Mouse (Mus musculus) MEL (cell line): ENCODE data around the gene Tspyl2. TPM values are rescaled to one million over a fixed set of nuclear protein-coding genes. Genes with fewer than 3 reads are reported as not detected.
A peak's percentile ranks its signal among the peaks of the same experiment; 100 is the strongest.

ENCODE experiments used
- DNase-seq: peaks from one replicate; pipeline ENCODE4 v3.0.0; 2011; ENCODE audit warnings: low read depth, low spot score
- H3K27ac ChIP-seq: 2 replicates; pipeline ENCODE4 v1.5.1; 2012; ENCODE audit warnings: low read depth, mild to moderate bottlenecking, control low read depth, low read length, moderate library complexity; ENCODE audit not compliant: control insufficient read depth
- H3K27me3 ChIP-seq, 2 experiments: fragments of 150-350 bp in 1 of 2; sonication (generic) in 1 of 2; 2 replicates each; pipeline ENCODE4 v1.6.1; 2012; ENCODE audit warnings: low read length in 2 of 2, mild to moderate bottlenecking in 2 of 2, improper control_type of control experiment in 1 of 2, moderate library complexity in 1 of 2; ENCODE audit not compliant: insufficient read depth in 2 of 2, control insufficient read depth in 1 of 2
- H3K36me3 ChIP-seq, 2 experiments: 2 replicates each; pipeline ENCODE4 v1.6.1; 2012 to 2014; ENCODE audit warnings: low read length in 2 of 2, improper control_type of control experiment in 1 of 2, inconsistent platforms in 1 of 2, mild to moderate bottlenecking in 1 of 2; ENCODE audit not compliant: insufficient read depth in 2 of 2, control insufficient read depth in 1 of 2
- H3K4me1 ChIP-seq, 2 experiments: fragments of 150-350 bp in 1 of 2; sonication (generic) in 1 of 2; 2 replicates each; pipeline ENCODE4 v1.6.1; 2012; ENCODE audit warnings: low read length in 2 of 2, improper control_type of control experiment in 1 of 2, mild to moderate bottlenecking in 1 of 2; ENCODE audit not compliant: insufficient read depth in 2 of 2, control insufficient read depth in 1 of 2
- H3K4me3 ChIP-seq, 2 experiments: fragments of 150-350 bp in 1 of 2; sonication (generic) in 1 of 2; 2 replicates each; pipeline ENCODE4 v1.5.1; 2012; ENCODE audit warnings: low read depth in 2 of 2, low read length in 2 of 2, mild to moderate bottlenecking in 2 of 2, moderate library complexity in 2 of 2, control low read depth in 1 of 2, improper control_type of control experiment in 1 of 2; ENCODE audit not compliant: control insufficient read depth in 1 of 2, insufficient read depth in 1 of 2
- H3K79me2 ChIP-seq: 2 replicates; pipeline ENCODE4 v1.6.1; 2012; ENCODE audit warnings: mild to moderate bottlenecking, low read length, moderate library complexity; ENCODE audit not compliant: control insufficient read depth, poor library complexity, insufficient read depth
- H3K9ac ChIP-seq: 2 replicates; pipeline ENCODE4 v1.6.1; 2012; ENCODE audit warnings: low read depth, mild to moderate bottlenecking, control low read depth, low read length, moderate library complexity; ENCODE audit not compliant: control insufficient read depth, poor library complexity, severe bottlenecking
- H3K9me3 ChIP-seq: fragments of 150-350 bp; sonication (generic); replicated peaks from 2 replicates; pipeline ENCODE4 v1.6.1; 2012; ENCODE audit warnings: mild to moderate bottlenecking, low read length, improper control_type of control experiment, moderate library complexity; ENCODE audit not compliant: insufficient read depth
- BHLHE40 ChIP-seq: IDR thresholded peaks from 2 replicates; pipeline ENCODE4 v1.6.1; 2012; ENCODE audit warnings: low read depth, mild to moderate bottlenecking, inconsistent platforms, low read length, improper control_type of control experiment, borderline replicate concordance
- CHD1 ChIP-seq: IDR thresholded peaks from 2 replicates; pipeline ENCODE4 v1.6.1; 2012; ENCODE audit warnings: low read depth, mild to moderate bottlenecking, inconsistent platforms, low read length, improper control_type of control experiment
- CHD2 ChIP-seq: IDR thresholded peaks from 2 replicates; pipeline ENCODE4 v1.6.1; 2011; ENCODE audit warnings: low read length, improper control_type of control experiment
- CTCF ChIP-seq, 3 experiments: IDR thresholded peaks in 2 of 3; conservative IDR thresholded peaks in 1 of 3; 2 replicates each; pipeline ENCODE4 v1.5.1; 2011 to 2012; ENCODE audit warnings: low read length in 3 of 3, low read depth in 2 of 3, mild to moderate bottlenecking in 2 of 3, improper control_type of control experiment in 1 of 3, inconsistent platforms in 1 of 3, mixed read lengths in 1 of 3, moderate library complexity in 1 of 3; ENCODE audit not compliant: control insufficient read depth in 1 of 3, insufficient read depth in 1 of 3, poor library complexity in 1 of 3, severe bottlenecking in 1 of 3
- ELF1 ChIP-seq: IDR thresholded peaks from 2 replicates; pipeline ENCODE4 v1.6.1; 2014; ENCODE audit warnings: low read depth, mild to moderate bottlenecking, inconsistent platforms, low read length, improper control_type of control experiment, moderate library complexity
- EP300 ChIP-seq, 2 experiments: IDR thresholded peaks; 2 replicates each; pipeline ENCODE4 v1.6.1; 2011; ENCODE audit warnings: improper control_type of control experiment in 2 of 2, low read length in 2 of 2, low read depth in 1 of 2, mild to moderate bottlenecking in 1 of 2
- ETS1 ChIP-seq: IDR thresholded peaks from 2 replicates; pipeline ENCODE4 v1.6.1; 2012; ENCODE audit warnings: low read depth, mild to moderate bottlenecking, inconsistent platforms, low read length, improper control_type of control experiment, moderate library complexity
- GATA1 ChIP-seq: IDR thresholded peaks from 2 replicates; pipeline ENCODE4 v1.6.1; 2011; ENCODE audit warnings: low read depth, low read length, improper control_type of control experiment
- HCFC1 ChIP-seq: IDR thresholded peaks from 2 replicates; pipeline ENCODE4 v1.6.1; 2012; ENCODE audit warnings: low read depth, mild to moderate bottlenecking, inconsistent platforms, low read length, improper control_type of control experiment, moderate library complexity
- JUND ChIP-seq: IDR thresholded peaks from 2 replicates; pipeline ENCODE4 v1.6.1; 2011; ENCODE audit warnings: low read depth, mild to moderate bottlenecking, improper control_type of control experiment, low read length
- KAT2A ChIP-seq: conservative IDR thresholded peaks from 2 replicates; pipeline ENCODE4 v1.6.1; 2012; ENCODE audit warnings: low read depth, low read length, improper control_type of control experiment, inconsistent platforms
- MAFK ChIP-seq: IDR thresholded peaks from 2 replicates; pipeline ENCODE4 v1.6.1; 2011; ENCODE audit warnings: low read depth, mild to moderate bottlenecking, low read length, improper control_type of control experiment, borderline replicate concordance
- MAX ChIP-seq: IDR thresholded peaks from 2 replicates; pipeline ENCODE4 v1.6.1; 2011; ENCODE audit warnings: low read length, improper control_type of control experiment
- MAZ ChIP-seq: IDR thresholded peaks from 2 replicates; pipeline ENCODE4 v1.6.1; 2012; ENCODE audit warnings: low read depth, mild to moderate bottlenecking, inconsistent platforms, low read length, improper control_type of control experiment
- MXI1 ChIP-seq: IDR thresholded peaks from 2 replicates; pipeline ENCODE4 v1.6.1; 2011; ENCODE audit warnings: mild to moderate bottlenecking, low read depth, low read length, improper control_type of control experiment
- NELFE ChIP-seq: IDR thresholded peaks from 2 replicates; pipeline ENCODE4 v1.6.1; 2011; ENCODE audit warnings: low read depth, low read length, improper control_type of control experiment
- NRF1 ChIP-seq: IDR thresholded peaks from 2 replicates; pipeline ENCODE4 v1.6.1; 2014; ENCODE audit warnings: low read depth, mild to moderate bottlenecking, inconsistent platforms, low read length, improper control_type of control experiment, moderate library complexity; ENCODE audit not compliant: poor library complexity, insufficient read depth, severe bottlenecking
- POLR2A ChIP-seq, 2 experiments: IDR thresholded peaks; 2 replicates each; pipeline ENCODE4 v1.6.1; 2011 to 2012; ENCODE audit warnings: low read length in 2 of 2, mild to moderate bottlenecking in 2 of 2, control low read depth in 1 of 2, improper control_type of control experiment in 1 of 2, low read depth in 1 of 2, moderate library complexity in 1 of 2; ENCODE audit not compliant: control insufficient read depth in 1 of 2, insufficient read depth in 1 of 2, poor library complexity in 1 of 2
- POLR2AphosphoS2 ChIP-seq: IDR thresholded peaks from 2 replicates; pipeline ENCODE4 v1.6.1; 2011; ENCODE audit warnings: low read length, improper control_type of control experiment
- POLR2AphosphoS5 ChIP-seq: IDR thresholded peaks from 2 replicates; pipeline ENCODE4 v1.6.1; 2012; ENCODE audit warnings: low read depth, borderline replicate concordance, mild to moderate bottlenecking, inconsistent platforms, low read length, moderate library complexity, mixed read lengths
- RAD21 ChIP-seq: IDR thresholded peaks from 2 replicates; pipeline ENCODE4 v1.6.1; 2011; ENCODE audit warnings: mild to moderate bottlenecking, low read depth, low read length, improper control_type of control experiment
- RCOR1 ChIP-seq: IDR thresholded peaks from 2 replicates; pipeline ENCODE4 v1.6.1; 2012; ENCODE audit warnings: low read depth, mild to moderate bottlenecking, inconsistent platforms, low read length, improper control_type of control experiment
- SIN3A ChIP-seq: IDR thresholded peaks from 2 replicates; pipeline ENCODE4 v1.6.1; 2012; ENCODE audit warnings: low read length, improper control_type of control experiment, inconsistent platforms
- SMC3 ChIP-seq: IDR thresholded peaks from 2 replicates; pipeline ENCODE4 v1.6.1; 2011; ENCODE audit warnings: low read depth, low read length, improper control_type of control experiment
- TBP ChIP-seq: IDR thresholded peaks from 2 replicates; pipeline ENCODE4 v1.8.0; 2011; ENCODE audit warnings: low read depth, low read length, improper control_type of control experiment
- TCF12 ChIP-seq: IDR thresholded peaks from 2 replicates; pipeline ENCODE4 v1.6.1; 2014; ENCODE audit warnings: low read depth, mild to moderate bottlenecking, inconsistent platforms, low read length, improper control_type of control experiment, moderate library complexity
- UBTF ChIP-seq: IDR thresholded peaks from 2 replicates; pipeline ENCODE4 v1.6.1; 2012; ENCODE audit warnings: low read depth, mild to moderate bottlenecking, inconsistent platforms, low read length, improper control_type of control experiment, moderate library complexity, borderline replicate concordance; ENCODE audit not compliant: insufficient read depth
- USF1 ChIP-seq: IDR thresholded peaks from 2 replicates; pipeline ENCODE4 v1.6.1; 2014; ENCODE audit warnings: low read depth, mild to moderate bottlenecking, inconsistent platforms, low read length, improper control_type of control experiment, moderate library complexity
- ZC3H11A ChIP-seq: IDR thresholded peaks from 2 replicates; pipeline ENCODE4 v1.6.1; 2012; ENCODE audit warnings: low read depth, mild to moderate bottlenecking, inconsistent platforms, low read length, improper control_type of control experiment
- ZMIZ1 ChIP-seq: IDR thresholded peaks from 2 replicates; pipeline ENCODE4 v1.6.1; 2012; ENCODE audit warnings: low read depth, mild to moderate bottlenecking, inconsistent platforms, low read length, improper control_type of control experiment, moderate library complexity
- ZNF384 ChIP-seq: IDR thresholded peaks from 2 replicates; pipeline ENCODE4 v1.6.1; 2012; ENCODE audit warnings: low read depth, mild to moderate bottlenecking, inconsistent platforms, low read length, improper control_type of control experiment
- polyA plus RNA-seq, 2 experiments: library from polyadenylated mRNA; stranded (reverse) in 1 of 2; unstranded in 1 of 2; fragments of >175 nt in 1 of 2; fragments of >200 nt in 1 of 2; gene quantifications; 2 replicates each; pipeline versions ENCODE4 v1.2.1 to v1.2.4; 2012; ENCODE audit warnings: low replicate concordance in 2 of 2, low read depth in 1 of 2; ENCODE audit not compliant: insufficient read length in 2 of 2, insufficient read depth in 1 of 2, missing spikeins in 1 of 2
- total RNA-seq: library from RNA; depleted of rRNA; stranded (reverse); fragments of 300-350 nt; gene quantifications from 2 replicates; pipeline ENCODE4 v1.2.3, GENCODE M21; 2012; rRNA removed

The Tspyl2 gene
- total RNA-seq (14.9 and 19.8 TPM in 2 replicates), polyA plus RNA-seq (10 to 100 TPM in 1 of 2 experiments, not detected in 1; 38.1 TPM)

GRCm38 (mm10) chrX:152342358-152342901, at the start of gene Tspyl2:
Gene Tspyl2, minus strand, starts transcription at chrX:152342425.
- Histone ChIP-seq H3K79me2 (peaks cover 3% of the 10 kb centered on the region), H3K9me3 (no peaks in the 10 kb centered on the region), H3K36me3 (peaks cover 0 to 3% of the 10 kb centered on the region in 2 experiments; a peak in 2 of 4 replicates), H3K4me3 (peak within 1 kb of the TSS; percentile 72 to 80), H3K27me3 (no peaks in the 10 kb centered on the region), H3K4me1 (peaks cover 0 to 9% of the 10 kb centered on the region in 2 experiments; a peak in 2 of 4 replicates), H3K27ac (peak within 1 kb of the TSS; percentile 71), H3K9ac (peak within 1 kb of the TSS; percentile 82)
- TF ChIP-seq ZMIZ1 (0 out of 2 replicates have a peak, but pooled peaks have one; percentile 46), EP300 (IDR thresholded peaks at IDR 0.05; ENCODE audit: low read depth in 1 of 2, low read length in 2 of 2) (0 out of 4 replicates have a peak, but pooled peaks of 1 of the 2 experiments have one; percentile 19), ELF1 (peak; percentile 58), SIN3A (0 out of 2 replicates have a peak, but pooled peaks have one; percentile 35), MXI1 (peak; percentile 75), TBP (peak; percentile 49), SMC3 (no peak), BHLHE40 (peak; percentile 80; the same call in 1 of the 2 replicates), USF1 (no peak), MAX (no peak; the same call in 1 of the 2 replicates), RCOR1 (0 out of 2 replicates have a peak, but pooled peaks have one; percentile 29), ZNF384 (no peak), MAFK (no peak), HCFC1 (peak; percentile 90), CTCF (IDR thresholded peaks at IDR 0.05 in 2 of 3, conservative IDR thresholded peaks at IDR 0.05 in 1 of 3; ENCODE audit: control insufficient read depth in 1 of 3, insufficient read depth in 1 of 3, low read depth in 2 of 3, low read length in 3 of 3, poor library complexity in 1 of 3, severe bottlenecking in 1 of 3) (no peak), ZC3H11A (no peak), CHD1 (no peak), POLR2AphosphoS2 (peak; percentile 71), KAT2A (peak; percentile 67; the same call in 1 of the 2 replicates), NRF1 (peak; percentile 65), GATA1 (no peak), RAD21 (no peak), MAZ (peak; percentile 60), UBTF (no peak), POLR2A (IDR thresholded peaks at IDR 0.05; ENCODE audit: control insufficient read depth in 1 of 2, insufficient read depth in 1 of 2, low read depth in 1 of 2, low read length in 2 of 2, poor library complexity in 1 of 2) (peak; percentile 64 to 87), TCF12 (peak; percentile 36; the same call in 1 of the 2 replicates), POLR2AphosphoS5 (0 out of 2 replicates have a peak, but pooled peaks have one; percentile 42), JUND (no peak), ETS1 (0 out of 2 replicates have a peak, but pooled peaks have one; percentile 4), CHD2 (peak; percentile 75), NELFE (peak; percentile 65)
- DNase-seq = peak; percentile 99
